Mouse (Mus musculus): ENCODE results near the gene Rnf130.

- TF ChIP-seq CTCF (IDR thresholded peaks at IDR 0.05; ENCODE audit: low read depth) (no peak), EP300 (optimal IDR thresholded peaks at IDR 0.05) (no peak)
Measured at GRCm38 (mm10) chr11:50106024-50106423, 80.9 kb downstream of the Rnf130 start.

All from stomach, postnatal 0 days (tissue).